Mouse (Mus musculus): Measurements from ENCODE around the gene Erc1. TPM values are rescaled to one million over a fixed set of nuclear protein-coding genes. Genes with fewer than 3 reads are reported as not detected.
"Not testable (repeated sequence)": the region's sequence is repeated elsewhere in the genome, so short reads cannot be mapped to it uniquely, and the experiment has no call there.

Gene Erc1
- polyA plus RNA-seq, 1 experiment from 2014 or later: 8.4 TPM

- Histone ChIP-seq H3K27ac (no peak overlapping the region), H3K36me3 (ENCODE audit: inconsistent target) (no peaks in the 10 kb centered on the region), H3K4me3 (ENCODE audit: inconsistent target) (no peak overlapping the region), H3K79me2 (ENCODE audit: inconsistent target) (no peaks in the 10 kb centered on the region)
- 90% methylated on average over 8 of the region's 8 CpGs for WGBS (ENCODE audit: missing documents)
Measured at GRCm38 (mm10) chr6:119711649-119712305, 136.2 kb downstream of the Erc1 start.

DNA sequence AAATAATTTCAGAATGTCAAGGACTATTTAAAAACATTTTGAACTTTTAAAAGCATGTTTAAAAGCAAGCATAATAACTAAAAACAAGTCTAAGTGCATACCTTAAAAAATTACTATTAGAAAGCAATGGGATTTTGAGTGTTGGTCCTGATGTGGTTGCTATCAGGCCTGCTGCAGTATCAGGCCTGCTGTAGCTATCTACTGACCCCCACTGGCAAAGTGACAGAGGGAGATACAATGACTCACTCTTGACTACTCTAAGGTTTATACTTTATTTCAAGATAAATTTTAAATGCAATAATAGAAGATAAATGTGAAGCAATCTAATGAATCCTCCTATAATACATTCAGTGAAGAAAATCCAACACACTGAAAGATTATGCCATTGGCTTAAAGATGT, 138.4 kb downstream of the Erc1 start:
- Histone ChIP-seq H3K79me2 (ENCODE audit: inconsistent target) (no peaks in the 10 kb centered on the region), H3K4me3 (ENCODE audit: inconsistent target) (no peak overlapping the region), H3K27ac (no peak overlapping the region), H3K36me3 (ENCODE audit: inconsistent target) (no peaks in the 10 kb centered on the region)

DNA sequence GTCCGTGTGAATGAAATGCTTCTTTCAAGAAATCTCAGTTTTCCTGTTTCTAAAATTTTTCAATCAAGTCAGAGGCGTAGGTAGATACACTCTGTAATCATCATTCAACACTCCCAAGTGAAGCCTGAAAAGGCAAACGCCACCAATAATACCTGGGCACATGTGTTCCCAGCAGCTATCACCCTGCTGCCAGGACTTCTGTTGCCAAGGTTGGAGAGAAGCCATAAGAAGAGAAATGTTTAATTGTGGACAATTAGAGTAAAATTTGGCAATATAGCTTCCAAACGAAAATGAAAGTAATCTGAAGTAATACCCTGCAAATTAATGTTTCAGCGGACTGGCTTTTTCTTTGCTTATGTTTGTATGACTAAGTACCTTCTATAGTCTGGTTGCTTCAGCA, 140.1 kb downstream of the Erc1 start:
- no peaks in the 10 kb centered on the region for H3K36me3 ChIP-seq (ENCODE audit: inconsistent target)
- H3K4me3 ChIP-seq (ENCODE audit: inconsistent target): no peak overlapping the region
- H3K79me2 ChIP-seq (ENCODE audit: inconsistent target): no peaks in the 10 kb centered on the region
- 91% methylated on average over 5 of the region's 5 CpGs for WGBS (ENCODE audit: missing documents)
- H3K27ac ChIP-seq: no peak overlapping the region

- no peak overlapping the region for H3K27ac ChIP-seq
- H3K4me3 ChIP-seq (ENCODE audit: inconsistent target): no peak overlapping the region
- no peaks in the 10 kb centered on the region for H3K36me3 ChIP-seq (ENCODE audit: inconsistent target)
- 100% methylated on average over 2 of the region's 2 CpGs for WGBS (ENCODE audit: missing documents)
- no peaks in the 10 kb centered on the region for H3K79me2 ChIP-seq (ENCODE audit: inconsistent target)
Measured at GRCm38 (mm10) chr6:119704899-119705298, 143.1 kb downstream of the Erc1 start.

DNA sequence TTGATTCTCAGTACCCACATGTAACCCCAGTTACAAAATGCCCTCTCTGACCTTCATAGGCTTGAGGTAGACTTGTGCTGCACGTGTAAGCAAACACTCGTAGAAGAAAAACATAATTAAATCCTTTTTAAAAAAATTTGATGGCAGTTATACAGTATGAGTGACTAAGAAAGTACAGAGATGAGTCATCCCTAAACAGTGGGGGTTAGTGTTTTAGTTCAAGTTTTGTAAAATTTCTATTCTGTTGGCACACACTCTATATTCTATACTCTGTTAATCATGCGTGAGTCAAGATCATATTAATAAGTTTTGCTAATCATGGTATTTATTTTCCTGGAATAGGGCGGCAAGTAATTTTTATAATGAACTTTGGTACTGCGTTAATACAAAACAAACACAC, 155.2 kb downstream of the Erc1 start:
- WGBS (ENCODE audit: missing documents): 83% methylated on average over 4 of the region's 5 CpGs
- no peak overlapping the region for H3K27ac ChIP-seq
- no peaks in the 10 kb centered on the region for H3K79me2 ChIP-seq (ENCODE audit: inconsistent target)
- no peaks in the 10 kb centered on the region for H3K36me3 ChIP-seq (ENCODE audit: inconsistent target)
- H3K4me3 ChIP-seq (ENCODE audit: inconsistent target): no peak overlapping the region

GRCm38 (mm10) chr6:119686470-119686869, 161.5 kb downstream of the Erc1 start:
- Histone ChIP-seq H3K4me3 (ENCODE audit: inconsistent target) (no peak overlapping the region), H3K27ac (no peak overlapping the region), H3K36me3 (ENCODE audit: inconsistent target) (no peaks in the 10 kb centered on the region), H3K79me2 (ENCODE audit: inconsistent target) (no peaks in the 10 kb centered on the region)

- H3K4me3 ChIP-seq (ENCODE audit: inconsistent target): no peak overlapping the region
- H3K79me2 ChIP-seq (ENCODE audit: inconsistent target): no peaks in the 10 kb centered on the region
- no peak overlapping the region for H3K27ac ChIP-seq
- WGBS (ENCODE audit: missing documents): 100% methylated on average over 2 of the region's 2 CpGs
- H3K36me3 ChIP-seq (ENCODE audit: inconsistent target): no peaks in the 10 kb centered on the region
Measured at GRCm38 (mm10) chr6:119680746-119681145, 167.2 kb downstream of the Erc1 start.

- Histone ChIP-seq H3K79me2 (ENCODE audit: inconsistent target) (no peaks in the 10 kb centered on the region), H3K36me3 (ENCODE audit: inconsistent target) (no peaks in the 10 kb centered on the region), H3K4me3 (ENCODE audit: inconsistent target) (no peak overlapping the region), H3K27ac (no peak overlapping the region)
- 91% methylated on average over 7 of the region's 7 CpGs for WGBS (ENCODE audit: missing documents)
Measured at GRCm38 (mm10) chr6:119674811-119675209, 173.2 kb downstream of the Erc1 start.

- no peaks in the 10 kb centered on the region for H3K36me3 ChIP-seq (ENCODE audit: inconsistent target)
- no peak overlapping the region for H3K4me3 ChIP-seq (ENCODE audit: inconsistent target)
- no peaks in the 10 kb centered on the region for H3K79me2 ChIP-seq (ENCODE audit: inconsistent target)
- H3K27ac ChIP-seq: no peak overlapping the region
- WGBS (ENCODE audit: missing documents): 95% methylated on average over 5 of the region's 5 CpGs
Measured at GRCm38 (mm10) chr6:119674201-119674810, 173.7 kb downstream of the Erc1 start.

DNA sequence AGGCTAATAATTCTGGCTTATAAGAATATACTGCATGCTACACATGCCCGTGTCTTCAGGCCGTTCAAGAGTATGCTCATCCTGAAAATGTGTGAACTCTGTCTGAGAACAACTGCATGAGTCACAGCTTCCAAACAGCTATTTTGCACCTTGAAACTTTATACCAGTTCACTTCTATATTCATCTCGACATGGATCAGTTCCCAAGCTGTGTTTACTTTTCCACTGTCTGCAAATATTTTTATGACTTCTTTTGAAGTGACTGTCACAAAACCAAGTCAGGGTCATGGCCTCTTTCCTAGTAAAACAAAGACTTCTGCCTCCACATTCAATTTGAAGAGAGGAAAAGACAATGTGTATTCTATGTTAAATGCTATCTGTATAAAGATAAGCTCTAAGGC, 178.2 kb downstream of the Erc1 start:
- H3K27ac ChIP-seq: no peak overlapping the region
- WGBS (ENCODE audit: missing documents): 82% methylated on average over 3 of the region's 3 CpGs
- no peak overlapping the region for H3K4me3 ChIP-seq (ENCODE audit: inconsistent target)
- no peaks in the 10 kb centered on the region for H3K36me3 ChIP-seq (ENCODE audit: inconsistent target)
- H3K79me2 ChIP-seq (ENCODE audit: inconsistent target): no peaks in the 10 kb centered on the region

- H3K36me3 ChIP-seq (ENCODE audit: inconsistent target): no peaks in the 10 kb centered on the region
- H3K27ac ChIP-seq: no peak overlapping the region
- no peak overlapping the region for H3K4me3 ChIP-seq (ENCODE audit: inconsistent target)
- WGBS (ENCODE audit: missing documents): 87% methylated on average over 2 of the region's 2 CpGs
- H3K79me2 ChIP-seq (ENCODE audit: inconsistent target): no peaks in the 10 kb centered on the region
Measured at GRCm38 (mm10) chr6:119662936-119663335, 185.0 kb downstream of the Erc1 start.

DNA sequence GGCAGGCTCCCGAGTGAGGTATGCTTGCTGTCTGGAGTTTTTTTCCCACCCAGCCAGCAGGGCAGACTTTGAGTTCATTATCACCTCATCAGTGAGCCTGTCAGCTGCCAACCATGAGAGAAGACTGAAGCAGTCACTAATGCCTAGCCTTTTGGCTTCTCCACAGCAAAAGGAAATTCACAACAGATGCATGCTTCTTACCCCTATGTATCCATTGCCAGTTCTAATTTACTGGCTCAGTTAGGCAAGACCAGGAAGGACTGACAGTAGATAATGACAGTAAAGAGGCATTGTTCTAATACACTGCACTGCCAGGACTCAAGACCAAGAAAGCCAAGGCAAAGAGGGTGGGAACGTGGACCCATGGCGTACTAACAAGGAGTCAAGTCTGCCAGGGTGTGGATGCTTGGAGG, 186.9 kb downstream of the Erc1 start:
- Histone ChIP-seq H3K4me3 (ENCODE audit: inconsistent target) (no peak overlapping the region), H3K27ac (no peak overlapping the region), H3K36me3 (ENCODE audit: inconsistent target) (no peaks in the 10 kb centered on the region), H3K79me2 (ENCODE audit: inconsistent target) (no peaks in the 10 kb centered on the region)
- 95% methylated on average over 3 of the region's 3 CpGs for WGBS (ENCODE audit: missing documents)

DNA sequence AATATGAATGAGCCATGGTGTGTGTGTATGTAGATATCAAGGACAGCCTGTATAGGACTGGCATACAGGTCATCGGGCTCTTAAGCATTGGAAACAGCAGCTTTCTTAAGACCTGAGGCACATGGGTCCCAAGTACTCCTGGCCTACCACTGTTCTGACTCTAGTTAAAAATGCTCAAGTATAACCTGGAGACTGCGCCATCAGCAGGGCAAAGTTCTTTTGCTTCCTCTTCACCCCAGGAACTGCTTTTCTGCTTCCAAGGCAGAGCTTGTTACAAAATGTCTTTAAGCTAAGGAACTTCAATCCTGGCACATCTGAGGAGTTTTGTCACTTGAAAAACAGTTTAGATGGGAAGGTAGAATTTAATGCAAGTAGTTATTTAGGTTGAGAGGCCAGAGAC, 189.5 kb downstream of the Erc1 start:
- H3K79me2 ChIP-seq (ENCODE audit: inconsistent target): no peaks in the 10 kb centered on the region
- 96% methylated on average over 2 of the region's 2 CpGs for WGBS (ENCODE audit: missing documents)

GRCm38 (mm10) chr6:119657418-119658178, 190.4 kb downstream of the Erc1 start:
- WGBS (ENCODE audit: missing documents): 94% methylated on average over 7 of the region's 7 CpGs
- Histone ChIP-seq H3K27ac (no peak overlapping the region), H3K79me2 (ENCODE audit: inconsistent target) (no peaks in the 10 kb centered on the region), H3K4me3 (ENCODE audit: inconsistent target) (no peak overlapping the region), H3K36me3 (ENCODE audit: inconsistent target) (no peaks in the 10 kb centered on the region)

More for the DNA sequence above, 189.5 kb downstream of the Erc1 start:
- Histone ChIP-seq H3K4me3 (ENCODE audit: inconsistent target) (no peak overlapping the region), H3K36me3 (ENCODE audit: inconsistent target) (no peaks in the 10 kb centered on the region), H3K27ac (no peak overlapping the region)

DNA sequence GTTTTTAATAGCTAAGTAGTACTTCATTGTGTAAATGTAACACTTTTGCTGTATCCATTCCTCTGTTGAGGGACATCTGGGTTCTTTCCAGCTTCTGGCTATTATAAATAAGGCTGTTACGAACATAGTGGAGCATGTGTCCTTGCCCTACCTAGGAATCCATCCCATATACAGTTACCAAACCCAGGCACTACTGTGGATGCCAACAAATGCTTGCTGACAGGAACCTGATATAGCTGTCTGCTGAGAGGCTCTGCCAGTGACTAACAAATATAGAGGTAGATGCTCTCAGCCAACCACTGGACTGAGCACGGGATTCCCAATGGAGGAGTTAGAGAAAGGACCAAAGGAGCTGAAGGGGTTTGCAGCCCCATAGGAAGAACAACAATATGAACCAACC, 193.2 kb downstream of the Erc1 start:
- not testable (repeated sequence) for H3K36me3 ChIP-seq (ENCODE audit: inconsistent target); H3K4me3 ChIP-seq (ENCODE audit: inconsistent target); H3K27ac ChIP-seq; H3K79me2 ChIP-seq (ENCODE audit: inconsistent target)
- 91% methylated on average over 2 of the region's 2 CpGs for WGBS (ENCODE audit: missing documents)

Measured in macrophage (primary cell).